Mouse (Mus musculus) forebrain, embryonic 14.5 days (tissue): ENCODE results near the gene Sun1. TPM values are rescaled to one million over a fixed set of nuclear protein-coding genes. Genes with fewer than 3 reads are reported as not detected.

Experiments
- ATAC-seq: fragments of 200-750 bp; cut with Nextera tagmentation; 2 replicates; pipeline ENCODE4 v1.8.0; 2017; ENCODE audit warnings: mild to moderate bottlenecking, moderate library complexity
- DNase-seq: peaks from one replicate; pipeline ENCODE4 v3.0.0-alpha.2; 2015; ENCODE audit warnings: low spot score
- H3K27ac ChIP-seq: fragments of 300-500 bp; sonication (generic); 2 replicates; pipeline ENCODE4 v1.5.1; 2014; ENCODE audit warnings: low read depth, mild to moderate bottlenecking, control low read depth, low read length, moderate library complexity
- H3K27me3 ChIP-seq: fragments of 300-500 bp; sonication (generic); replicated peaks from 2 replicates; pipeline ENCODE4 v1.6.1; 2014; ENCODE audit warnings: low read length, control low read depth, mixed read lengths; ENCODE audit not compliant: control insufficient read depth, insufficient read depth
- H3K36me3 ChIP-seq: fragments of 300-500 bp; sonication (generic); 2 replicates; pipeline ENCODE4 v1.6.1; 2014; ENCODE audit warnings: low read length, control low read depth; ENCODE audit not compliant: control insufficient read depth, insufficient read depth
- H3K4me1 ChIP-seq: fragments of 300-500 bp; sonication (generic); 2 replicates; pipeline ENCODE4 v1.6.1; 2014; ENCODE audit warnings: antibody characterized with exemption, low read length, control low read depth; ENCODE audit not compliant: control insufficient read depth, insufficient read depth
- H3K4me2 ChIP-seq: fragments of 300-500 bp; sonication (generic); 2 replicates; pipeline ENCODE4 v1.6.1; 2014; ENCODE audit warnings: mild to moderate bottlenecking, control low read depth, low read length
- H3K4me3 ChIP-seq: fragments of 300-500 bp; sonication (generic); 2 replicates; pipeline ENCODE4 v1.5.1; 2014; ENCODE audit warnings: low read depth, low read length, control low read depth
- H3K9ac ChIP-seq: fragments of 300-500 bp; sonication (generic); 2 replicates; pipeline ENCODE4 v1.6.1; 2014; ENCODE audit warnings: mild to moderate bottlenecking, low read length, control low read depth, moderate library complexity
- H3K9me3 ChIP-seq: fragments of 300-500 bp; sonication (generic); replicated peaks from 2 replicates; pipeline ENCODE4 v1.6.1; 2016; ENCODE audit warnings: low read length, control low read depth, mixed read lengths; ENCODE audit not compliant: control insufficient read depth
- WGBS: fragments of 180-500 bp; shearing (Covaris S2); extraction: QIAGEN DNeasy Blood & Tissue Kit; methylation state at CpG from one replicate; pipeline ENCODE4 v1.1.7; 2014; 5-methylcytosine and 5-hydroxymethylcytosine counted together
- polyA plus RNA-seq: library from polyadenylated mRNA; unstranded; fragments of >200 nt; fragmentation: Nextera tagmentation; extraction: Ambion mirVana; gene quantifications from 2 replicates; pipeline ENCODE4 v1.2.1, GENCODE M21; 2014

The Sun1 gene
- polyA plus RNA-seq, 1 experiment from 2014 or later = 44.4 TPM

DNA sequence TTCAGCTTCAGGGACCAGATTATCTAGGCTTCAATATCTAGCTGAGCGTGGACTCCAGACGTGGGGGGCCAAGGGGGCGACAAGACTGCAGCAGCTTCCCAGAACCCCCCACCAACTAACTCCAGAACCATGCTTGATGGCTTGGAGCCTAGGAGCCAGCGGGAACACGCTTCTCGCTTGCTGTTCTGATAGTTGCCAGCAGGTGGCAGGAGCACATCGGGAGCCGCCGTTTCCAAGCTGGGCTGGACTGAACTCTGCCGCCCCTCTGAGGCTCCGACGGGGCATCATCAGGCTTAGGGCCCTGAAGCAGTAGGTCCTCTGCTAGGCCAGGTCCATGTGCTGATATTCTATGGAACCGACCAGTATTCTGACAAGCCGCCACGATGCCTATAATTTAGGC is 81.8 kb downstream of the Sun1 start:
- no peaks in the 10 kb centered on the region for H3K4me1 ChIP-seq
- no peaks in the 10 kb centered on the region for H3K36me3 ChIP-seq
- 5% methylated on average over 15 of the region's 15 CpGs for WGBS
- no peak overlapping the region for H3K4me2 ChIP-seq
- ATAC-seq (peak; percentile 52), DNase-seq (peak; percentile 84)
- H3K27ac ChIP-seq = no peak overlapping the region
- no peaks in the 10 kb centered on the region for H3K27me3 ChIP-seq
- H3K4me3 ChIP-seq = no peak overlapping the region
- no peak overlapping the region for H3K9ac ChIP-seq
- no peaks in the 10 kb centered on the region for H3K9me3 ChIP-seq

DNA sequence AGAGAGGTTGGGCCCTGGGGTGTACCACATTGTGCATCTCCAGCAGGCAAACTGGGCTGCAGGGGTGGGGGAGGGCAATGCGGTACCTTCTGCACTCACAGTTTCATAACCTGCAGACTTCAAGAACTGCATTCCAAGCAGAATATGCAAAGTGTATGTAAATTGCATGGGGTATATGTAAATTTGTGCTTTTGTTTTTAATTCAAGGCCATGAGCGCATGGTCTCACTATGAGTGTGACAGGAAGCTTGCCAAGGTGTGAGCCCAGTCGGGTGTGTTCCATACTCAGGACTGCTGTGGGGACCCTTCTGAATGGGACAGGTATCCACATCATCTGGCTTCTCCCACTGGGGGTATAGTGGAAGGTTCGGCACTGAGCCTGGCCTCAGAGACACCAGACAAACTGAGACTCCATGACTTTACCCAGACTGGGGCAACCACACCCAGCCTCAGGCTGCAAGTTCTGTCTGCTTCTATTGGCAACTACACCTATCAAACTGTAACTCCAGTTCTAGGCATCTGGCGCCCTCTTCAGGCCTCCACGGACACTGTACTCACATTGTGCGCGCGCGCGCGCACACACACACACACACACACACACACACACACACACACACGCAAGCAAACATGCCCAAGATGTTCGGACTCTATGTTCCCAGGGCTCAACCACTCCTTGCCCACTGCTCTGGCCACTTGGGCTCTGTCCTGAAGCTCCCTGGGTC is 83.2 kb downstream of the Sun1 start:
- H3K4me1 ChIP-seq = no peaks in the 10 kb centered on the region
- no peaks in the 10 kb centered on the region for H3K9me3 ChIP-seq
- H3K4me2 ChIP-seq = no peak overlapping the region
- H3K27me3 ChIP-seq = no peaks in the 10 kb centered on the region
- H3K36me3 ChIP-seq = no peaks in the 10 kb centered on the region
- ATAC-seq = no peak
- no peak for DNase-seq
- H3K9ac ChIP-seq = no peak overlapping the region
- 93% methylated on average over 14 of the region's 14 CpGs for WGBS
- no peak overlapping the region for H3K4me3 ChIP-seq
- H3K27ac ChIP-seq = no peak overlapping the region

GRCm38 (mm10) chr5:139285383-139286067 is 85.1 kb downstream of the Sun1 start:
- Histone ChIP-seq H3K27me3 (no peaks in the 10 kb centered on the region), H3K27ac (no peak overlapping the region), H3K4me2 (no peak overlapping the region), H3K9me3 (no peaks in the 10 kb centered on the region), H3K4me1 (no peaks in the 10 kb centered on the region), H3K9ac (no peak overlapping the region), H3K36me3 (no peaks in the 10 kb centered on the region), H3K4me3 (no peak overlapping the region)
- ATAC-seq = no peak
- DNase-seq = no peak
- WGBS = 48% methylated on average over 8 of the region's 8 CpGs

DNA sequence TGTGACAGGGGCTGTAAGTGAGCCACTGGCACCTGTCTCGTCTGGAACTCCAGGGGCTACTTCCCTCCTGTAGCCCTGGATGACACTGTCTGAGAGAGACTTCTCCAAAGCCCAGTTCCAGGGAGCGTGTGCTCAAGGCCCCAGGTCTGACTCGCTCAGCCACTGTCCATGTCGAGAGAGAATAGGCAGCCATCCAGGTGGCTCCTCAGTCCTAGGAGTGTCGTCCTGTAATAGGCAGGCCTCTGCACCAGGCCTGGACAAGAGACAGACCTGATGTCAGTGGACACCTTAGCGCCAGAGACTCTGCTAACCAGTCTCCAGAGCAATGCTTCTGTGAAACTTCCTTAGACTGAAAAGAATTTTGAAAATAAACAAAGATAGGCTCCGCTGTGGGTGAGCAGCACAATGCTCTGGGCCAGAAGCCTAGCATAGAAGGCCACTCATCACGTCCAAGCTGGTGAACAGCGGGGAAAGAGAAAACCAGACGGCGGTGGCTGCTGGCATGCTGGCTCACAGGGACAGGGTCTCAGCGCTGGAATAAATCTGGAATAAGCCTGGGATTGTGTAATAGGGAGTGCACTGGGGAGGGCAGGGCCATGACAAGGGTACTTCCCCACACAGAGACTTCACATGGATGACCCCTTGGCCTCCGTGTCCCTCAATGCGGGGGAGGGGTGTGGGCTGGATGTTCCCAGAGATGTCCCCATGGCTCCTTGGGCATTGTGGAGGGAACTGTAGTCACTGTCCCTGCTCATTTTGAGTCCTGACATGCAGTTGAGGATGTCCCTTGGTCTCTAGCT is 85.9 kb downstream of the Sun1 start:
- Histone ChIP-seq H3K9me3 (no peaks in the 10 kb centered on the region), H3K9ac (no peak overlapping the region), H3K27ac (no peak overlapping the region)

DNA sequence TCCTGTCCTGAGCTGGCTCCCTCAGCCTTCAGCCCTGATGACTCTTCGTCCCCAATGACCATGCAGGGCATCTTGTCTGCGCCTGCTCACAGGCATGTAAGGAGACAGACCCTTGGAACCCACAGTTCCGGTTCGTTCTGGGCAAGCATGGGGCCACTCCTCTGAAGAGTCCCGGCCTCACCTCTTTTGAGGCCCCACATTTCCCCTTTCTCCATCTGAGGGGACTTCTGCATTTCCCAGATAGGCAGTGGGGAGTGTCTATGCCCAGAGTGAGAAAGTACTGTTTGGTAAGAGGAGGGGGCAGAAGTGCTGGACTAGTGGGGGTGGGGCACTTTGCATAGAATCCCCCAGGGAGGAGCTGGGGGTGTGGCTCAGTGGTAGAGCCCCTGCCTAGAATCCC is 86.7 kb downstream of the Sun1 start:
- H3K4me3 ChIP-seq = no peak overlapping the region
- no peaks in the 10 kb centered on the region for H3K36me3 ChIP-seq
- H3K9me3 ChIP-seq = no peaks in the 10 kb centered on the region
- ATAC-seq (no peak), DNase-seq (no peak)
- H3K4me2 ChIP-seq = no peak overlapping the region
- 93% methylated on average over 5 of the region's 5 CpGs for WGBS
- H3K4me1 ChIP-seq = no peaks in the 10 kb centered on the region
- no peak overlapping the region for H3K27ac ChIP-seq
- H3K27me3 ChIP-seq = no peaks in the 10 kb centered on the region
- no peak overlapping the region for H3K9ac ChIP-seq

More for the DNA sequence above, 85.9 kb downstream of the Sun1 start:
- DNase-seq (no peak), ATAC-seq (no peak)
- no peaks in the 10 kb centered on the region for H3K27me3 ChIP-seq
- H3K4me2 ChIP-seq = no peak overlapping the region
- 81% methylated on average over 14 of the region's 14 CpGs for WGBS
- H3K36me3 ChIP-seq = no peaks in the 10 kb centered on the region
- H3K4me3 ChIP-seq = no peak overlapping the region
- H3K4me1 ChIP-seq = no peaks in the 10 kb centered on the region

GRCm38 (mm10) chr5:139287787-139288186 is 87.3 kb downstream of the Sun1 start:
- H3K36me3 ChIP-seq = no peaks in the 10 kb centered on the region
- WGBS = 88% methylated on average over 4 of the region's 4 CpGs
- H3K4me2 ChIP-seq = no peak overlapping the region

GRCm38 (mm10) chr5:139288591-139288990 is 88.2 kb downstream of the Sun1 start:
- H3K4me2 ChIP-seq = no peak overlapping the region
- H3K4me1 ChIP-seq = no peaks in the 10 kb centered on the region
- no peak overlapping the region for H3K27ac ChIP-seq
- no peaks in the 10 kb centered on the region for H3K9me3 ChIP-seq
- no peak overlapping the region for H3K4me3 ChIP-seq
- ATAC-seq = no peak
- 79% methylated on average over 4 of the region's 4 CpGs for WGBS
- no peak overlapping the region for H3K9ac ChIP-seq
- no peak for DNase-seq
- no peaks in the 10 kb centered on the region for H3K36me3 ChIP-seq
- no peaks in the 10 kb centered on the region for H3K27me3 ChIP-seq

More at GRCm38 (mm10) chr5:139287787-139288186, 87.3 kb downstream of the Sun1 start:
- Histone ChIP-seq H3K4me1 (no peaks in the 10 kb centered on the region), H3K27me3 (no peaks in the 10 kb centered on the region), H3K27ac (no peak overlapping the region), H3K4me3 (no peak overlapping the region), H3K9me3 (no peaks in the 10 kb centered on the region), H3K9ac (no peak overlapping the region)
- ATAC-seq (no peak), DNase-seq (no peak)

DNA sequence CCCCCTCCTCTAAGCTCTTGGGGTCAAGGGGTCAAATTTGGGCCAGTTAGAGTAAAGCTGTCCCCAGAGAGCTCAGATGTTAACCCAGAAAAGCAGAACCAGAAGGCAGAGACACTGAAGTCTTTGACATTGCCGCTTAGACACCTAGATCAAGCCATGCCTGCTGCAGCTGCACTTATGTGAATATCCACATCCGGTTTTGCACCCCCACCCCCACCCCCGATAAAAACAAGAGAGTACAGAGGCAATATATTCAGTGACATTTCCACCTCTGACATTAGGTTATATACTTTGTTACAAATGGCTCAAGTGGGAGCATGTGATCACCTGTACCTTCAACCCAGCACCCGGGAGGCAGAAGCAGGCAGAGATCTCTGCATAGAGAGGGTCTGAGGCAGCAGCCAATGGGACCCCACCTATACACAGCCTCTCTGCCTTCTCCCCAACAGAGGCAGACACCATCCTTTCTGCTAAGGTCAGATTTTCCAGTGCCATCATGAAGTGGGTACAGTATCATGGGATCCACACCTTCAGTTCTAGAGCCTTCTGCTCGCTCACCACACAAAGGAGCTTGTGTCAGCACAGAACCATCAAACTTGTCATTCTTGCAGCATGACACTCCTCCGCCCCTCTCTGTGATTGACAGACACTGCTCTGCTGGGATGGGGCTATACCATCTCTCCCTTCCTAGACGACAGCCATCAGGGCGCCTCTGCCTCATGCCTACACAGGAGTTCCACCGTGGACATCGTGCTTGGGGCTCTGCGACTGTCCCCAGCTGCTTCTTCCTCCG is 90.2 kb downstream of the Sun1 start:
- Histone ChIP-seq H3K4me1 (no peaks in the 10 kb centered on the region), H3K27ac (no peak overlapping the region), H3K36me3 (no peaks in the 10 kb centered on the region), H3K27me3 (no peaks in the 10 kb centered on the region), H3K4me3 (no peak overlapping the region), H3K9me3 (no peaks in the 10 kb centered on the region), H3K9ac (no peak overlapping the region), H3K4me2 (no peak overlapping the region)
- DNase-seq (no peak), ATAC-seq (no peak)
- 86% methylated on average over 12 of the region's 12 CpGs for WGBS
